Mouse (Mus musculus): ENCODE data around the gene Tlcd2. TPM values are rescaled to one million over a fixed set of nuclear protein-coding genes. Genes with fewer than 3 reads are reported as not detected.

Gene Tlcd2
- total and polyA plus RNA-seq, 2 experiments from 2014 or later = 1.2 to 1.4 TPM

DNA sequence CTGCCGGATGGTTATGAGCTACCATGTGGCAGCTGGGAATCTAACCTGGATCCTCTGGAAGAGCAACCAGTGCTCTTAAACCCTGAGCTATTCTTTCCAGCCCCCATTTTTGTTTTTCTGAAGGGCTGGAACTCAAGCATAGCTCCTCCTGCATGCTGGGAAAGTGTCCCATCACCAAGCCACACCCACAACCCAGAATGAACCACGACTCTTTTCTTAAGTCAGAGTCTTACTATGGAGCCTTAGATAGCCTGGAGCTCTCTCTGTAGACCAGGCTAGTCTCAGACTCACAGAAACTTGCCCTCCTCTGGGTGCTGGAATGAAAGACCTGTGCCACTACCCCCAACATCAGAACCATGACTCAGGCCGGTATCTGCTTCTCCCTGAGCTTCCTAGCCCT, 12.9 kb upstream of the Tlcd2 start:
- H3K27me3 ChIP-seq (ENCODE audit: insufficient read depth, low read length) = no peaks in the 10 kb centered on the region
- no peak for ATAC-seq

DNA sequence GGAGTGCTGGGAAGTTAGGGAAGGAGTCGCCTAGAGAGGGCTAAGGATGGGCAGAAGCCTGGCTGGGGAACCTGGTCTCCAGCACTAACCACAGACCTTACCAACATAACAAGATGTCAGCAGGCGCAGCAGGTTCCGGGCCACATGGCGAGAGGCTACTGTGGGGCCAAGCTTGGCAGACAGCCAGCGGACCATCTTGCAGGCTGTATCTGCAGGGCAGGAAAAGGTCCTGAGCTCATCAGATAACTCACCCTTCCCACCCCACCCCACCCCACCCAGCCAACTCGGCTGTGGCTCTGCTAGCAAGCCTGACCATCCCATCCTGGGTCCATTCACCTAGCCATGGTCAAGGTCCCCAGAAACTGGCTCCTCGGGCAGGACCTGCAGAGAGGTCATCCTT, 11.8 kb upstream of the Tlcd2 start:
- 0 out of 2 replicates have a peak, but pooled peaks cover 8% of the 10 kb centered on the region for H3K4me1 ChIP-seq (ENCODE audit: insufficient read depth)
- no peak overlapping the region for H3K4me3 ChIP-seq (ENCODE audit: low read depth, low read length)
- 79% methylated on average over 7 of the region's 7 CpGs for WGBS
- H3K36me3 ChIP-seq (ENCODE audit: insufficient read depth) = peaks cover 46% of the 10 kb centered on the region
- TF ChIP-seq CTCF (IDR thresholded peaks at IDR 0.05; ENCODE audit: low read depth) = no peak
- H3K27ac ChIP-seq (ENCODE audit: low read depth, low read length) = no peak overlapping the region
- H3K9ac ChIP-seq = no peak overlapping the region
- H3K9me3 ChIP-seq (ENCODE audit: low read length) = no peaks in the 10 kb centered on the region
- DNase-seq (no peak), ATAC-seq (no peak)
- H3K27me3 ChIP-seq (ENCODE audit: insufficient read depth, low read length) = no peaks in the 10 kb centered on the region
- H3K4me2 ChIP-seq (ENCODE audit: low read depth) = no peak overlapping the region

More for the DNA sequence above, 12.9 kb upstream of the Tlcd2 start:
- 88% methylated on average over 3 of the region's 3 CpGs for WGBS
- H3K4me2 ChIP-seq (ENCODE audit: low read depth) = no peak overlapping the region
- H3K4me1 ChIP-seq (ENCODE audit: insufficient read depth) = 0 out of 2 replicates have a peak, but pooled peaks cover 2% of the 10 kb centered on the region
- DNase-seq = no peak
- H3K9me3 ChIP-seq (ENCODE audit: low read length) = no peaks in the 10 kb centered on the region
- H3K4me3 ChIP-seq (ENCODE audit: low read depth, low read length) = no peak overlapping the region
- peaks cover 52% of the 10 kb centered on the region for H3K36me3 ChIP-seq (ENCODE audit: insufficient read depth)
- TF ChIP-seq CTCF (IDR thresholded peaks at IDR 0.05; ENCODE audit: low read depth) = no peak
- H3K27ac ChIP-seq (ENCODE audit: low read depth, low read length) = no peak overlapping the region
- no peak overlapping the region for H3K9ac ChIP-seq

DNA sequence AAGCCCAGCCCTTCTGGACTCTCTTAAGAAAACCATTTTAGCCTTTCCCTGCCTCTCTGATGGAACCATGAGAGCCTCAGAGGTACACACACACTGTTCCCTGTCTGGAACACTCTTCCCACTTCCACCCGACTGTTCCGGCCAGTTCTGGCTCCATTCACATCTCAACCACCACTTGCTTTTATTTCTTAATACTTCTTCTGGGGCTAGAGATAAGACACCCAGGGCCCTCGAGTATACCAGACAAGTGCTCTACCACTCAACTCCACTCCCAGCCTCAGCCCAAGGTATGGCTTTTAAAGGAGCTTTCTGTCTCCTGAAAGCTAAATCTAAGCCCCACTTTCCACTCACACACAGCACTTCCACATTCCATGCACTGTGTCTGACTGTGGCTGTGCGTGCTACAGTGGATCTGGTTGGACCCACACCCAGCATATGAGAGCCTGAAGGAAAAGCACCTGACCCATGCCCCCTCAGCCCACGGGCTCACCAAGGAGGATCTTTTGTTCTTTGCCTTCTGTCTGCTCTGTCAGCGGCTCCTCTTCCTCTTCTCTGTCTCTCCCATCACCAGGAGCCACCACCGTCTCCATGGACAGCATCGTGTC, 11.1 kb upstream of the Tlcd2 start:
- Histone ChIP-seq H3K4me3 (ENCODE audit: low read depth, low read length) (no peak overlapping the region), H3K9me3 (ENCODE audit: low read length) (no peaks in the 10 kb centered on the region), H3K4me2 (ENCODE audit: low read depth) (no peak overlapping the region), H3K36me3 (ENCODE audit: insufficient read depth) (peaks cover 46% of the 10 kb centered on the region), H3K27ac (ENCODE audit: low read depth, low read length) (no peak overlapping the region), H3K27me3 (ENCODE audit: insufficient read depth, low read length) (no peaks in the 10 kb centered on the region), H3K9ac (no peak overlapping the region), H3K4me1 (ENCODE audit: insufficient read depth) (0 out of 2 replicates have a peak, but pooled peaks cover 8% of the 10 kb centered on the region)
- 87% methylated on average over 8 of the region's 8 CpGs for WGBS
- ATAC-seq = no peak
- no peak for TF ChIP-seq CTCF (IDR thresholded peaks at IDR 0.05; ENCODE audit: low read depth)
- DNase-seq = no peak

DNA sequence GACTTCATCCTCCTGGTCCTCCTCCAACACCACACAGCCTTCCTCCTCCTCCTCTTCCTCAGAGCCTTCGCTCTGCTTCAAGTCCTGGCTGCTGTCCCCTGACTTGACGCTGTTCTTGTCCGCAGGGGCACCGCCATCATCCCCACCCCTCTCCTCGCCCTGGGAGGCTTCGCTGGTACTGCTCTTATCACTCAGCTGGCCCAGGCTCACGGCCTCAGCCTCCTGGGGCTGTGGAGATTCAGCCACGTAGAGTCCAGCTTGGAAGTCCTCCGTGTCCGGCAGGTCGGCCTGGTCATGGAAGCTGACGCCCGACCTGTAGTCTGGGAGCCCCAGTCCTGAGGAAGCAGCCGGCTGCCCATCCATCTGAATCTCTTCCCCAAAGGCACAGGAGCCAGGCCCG, 10.6 kb upstream of the Tlcd2 start:
- no peak overlapping the region for H3K9ac ChIP-seq
- 88% methylated on average over 15 of the region's 15 CpGs for WGBS
- DNase-seq (no peak), ATAC-seq (no peak)
- no peaks in the 10 kb centered on the region for H3K9me3 ChIP-seq (ENCODE audit: low read length)
- H3K36me3 ChIP-seq (ENCODE audit: insufficient read depth) = peaks cover 40% of the 10 kb centered on the region
- H3K4me2 ChIP-seq (ENCODE audit: low read depth) = no peak overlapping the region
- H3K27me3 ChIP-seq (ENCODE audit: insufficient read depth, low read length) = no peaks in the 10 kb centered on the region
- 0 out of 2 replicates have a peak, but pooled peaks cover 8% of the 10 kb centered on the region for H3K4me1 ChIP-seq (ENCODE audit: insufficient read depth)
- H3K27ac ChIP-seq (ENCODE audit: low read depth, low read length) = no peak overlapping the region
- no peak overlapping the region for H3K4me3 ChIP-seq (ENCODE audit: low read depth, low read length)
- TF ChIP-seq CTCF (IDR thresholded peaks at IDR 0.05; ENCODE audit: low read depth) = no peak

DNA sequence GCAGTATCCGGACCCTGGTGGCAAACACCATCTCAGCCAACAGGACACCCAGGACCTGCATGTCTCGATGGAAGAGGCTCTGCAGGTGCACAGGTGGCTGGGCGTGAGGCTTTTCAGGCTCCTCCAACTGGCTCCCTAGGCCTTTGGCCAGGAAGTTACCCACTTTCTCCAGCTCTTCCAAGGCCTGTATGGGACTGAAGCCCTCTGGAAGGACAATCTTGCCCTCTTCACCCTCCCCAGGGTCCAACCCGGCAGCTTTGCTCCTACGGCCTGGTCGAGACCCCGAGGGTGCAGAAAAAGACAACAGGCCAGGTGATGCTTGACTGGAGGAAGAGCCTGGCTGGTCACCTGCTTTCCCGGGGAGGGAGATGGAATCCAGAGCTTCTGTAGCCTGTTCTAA, 9.4 kb upstream of the Tlcd2 start:
- H3K27me3 ChIP-seq (ENCODE audit: insufficient read depth, low read length) = no peaks in the 10 kb centered on the region
- no peak for DNase-seq
- ATAC-seq = no peak
- H3K9me3 ChIP-seq (ENCODE audit: low read length) = no peaks in the 10 kb centered on the region
- TF ChIP-seq CTCF (IDR thresholded peaks at IDR 0.05; ENCODE audit: low read depth) = no peak
- 0 out of 2 replicates have a peak, but pooled peaks cover 8% of the 10 kb centered on the region for H3K4me1 ChIP-seq (ENCODE audit: insufficient read depth)
- WGBS = 89% methylated on average over 8 of the region's 8 CpGs
- H3K4me3 ChIP-seq (ENCODE audit: low read depth, low read length) = no peak overlapping the region
- no peak overlapping the region for H3K27ac ChIP-seq (ENCODE audit: low read depth, low read length)
- no peak overlapping the region for H3K9ac ChIP-seq
- H3K36me3 ChIP-seq (ENCODE audit: insufficient read depth) = peaks cover 30% of the 10 kb centered on the region
- H3K4me2 ChIP-seq (ENCODE audit: low read depth) = no peak overlapping the region

DNA sequence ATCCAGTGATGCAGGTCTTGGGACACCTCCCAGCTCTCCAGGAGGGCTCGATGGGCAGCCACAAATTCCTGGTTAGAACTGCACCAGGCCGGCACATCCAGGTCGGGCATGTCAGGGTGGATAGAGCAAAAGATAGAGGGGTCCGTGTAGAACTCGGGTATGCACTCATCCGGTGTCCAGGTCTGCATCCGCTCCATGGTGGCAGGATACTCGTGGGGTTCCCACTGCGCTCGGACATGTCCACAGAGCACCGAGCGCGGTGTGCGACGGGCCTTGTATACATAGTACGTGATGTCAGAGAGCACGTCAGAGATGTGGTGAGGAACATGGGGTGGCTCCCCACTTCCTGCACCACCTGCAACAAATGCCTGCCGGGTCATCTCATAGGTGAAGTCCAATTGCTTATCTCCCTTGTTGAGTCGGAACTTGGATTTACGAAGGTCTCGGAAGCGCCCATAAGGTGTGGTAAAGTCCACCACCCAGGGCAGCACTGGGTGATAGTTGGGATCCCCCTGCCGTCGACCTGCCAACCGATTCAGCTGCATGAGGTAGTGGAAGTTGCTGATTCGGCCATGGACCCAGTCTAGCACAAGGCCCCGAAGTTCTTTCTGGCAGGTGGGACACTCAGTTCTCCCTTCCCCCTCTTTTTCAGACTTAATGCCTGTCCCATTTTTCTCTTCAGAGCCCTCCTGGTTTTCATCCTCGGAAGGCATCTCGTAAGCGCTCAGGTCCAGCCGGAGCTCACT, 8.5 kb upstream of the Tlcd2 start:
- H3K4me3 ChIP-seq (ENCODE audit: low read depth, low read length) = no peak overlapping the region
- no peak overlapping the region for H3K9ac ChIP-seq
- 92% methylated on average over 31 of the region's 31 CpGs for WGBS
- H3K9me3 ChIP-seq (ENCODE audit: low read length) = no peaks in the 10 kb centered on the region
- H3K27ac ChIP-seq (ENCODE audit: low read depth, low read length) = no peak overlapping the region
- no peak for TF ChIP-seq CTCF (IDR thresholded peaks at IDR 0.05; ENCODE audit: low read depth)
- H3K4me2 ChIP-seq (ENCODE audit: low read depth) = no peak overlapping the region; the same call in 1 of the 2 replicates
- 0 out of 2 replicates have a peak, but pooled peaks cover 8% of the 10 kb centered on the region for H3K4me1 ChIP-seq (ENCODE audit: insufficient read depth)
- no peak for ATAC-seq
- no peak for DNase-seq
- H3K27me3 ChIP-seq (ENCODE audit: insufficient read depth, low read length) = no peaks in the 10 kb centered on the region
- peaks cover 21% of the 10 kb centered on the region for H3K36me3 ChIP-seq (ENCODE audit: insufficient read depth)
